Mouse (Mus musculus) heart, embryonic 10.5 days (tissue): ENCODE results near the gene Stim1. TPM values are rescaled to one million over a fixed set of nuclear protein-coding genes. Genes with fewer than 3 reads are reported as not detected.
A peak's percentile ranks its signal among the peaks of the same experiment; 100 is the strongest.

Source experiments
- DNase-seq: peaks from one replicate; pipeline ENCODE4 v3.0.0-alpha.2; 2017; ENCODE audit warnings: low spot score
- H3K27ac ChIP-seq: fragments of 300-500 bp; sonication (generic); 2 replicates; pipeline ENCODE4 v1.5.1; 2016; ENCODE audit warnings: mild to moderate bottlenecking
- H3K27me3 ChIP-seq: fragments of 300-500 bp; sonication (generic); 2 replicates; pipeline ENCODE4 v1.6.1; 2016; ENCODE audit warnings: mild to moderate bottlenecking; ENCODE audit not compliant: poor library complexity, insufficient read depth, severe bottlenecking
- H3K36me3 ChIP-seq: fragments of 300-500 bp; sonication (generic); 2 replicates; pipeline ENCODE4 v1.6.1; 2016; ENCODE audit warnings: mild to moderate bottlenecking, moderate library complexity
- H3K4me1 ChIP-seq: fragments of 300-500 bp; sonication (generic); 2 replicates; pipeline ENCODE4 v1.6.1; 2016; ENCODE audit warnings: mild to moderate bottlenecking
- H3K4me3 ChIP-seq: fragments of 300-500 bp; sonication (generic); 2 replicates; pipeline ENCODE4 v1.5.1; 2016; ENCODE audit warnings: mild to moderate bottlenecking, moderate library complexity
- H3K9me3 ChIP-seq: fragments of 300-500 bp; sonication (generic); 2 replicates; pipeline ENCODE4 v1.6.1; 2016; ENCODE audit warnings: mild to moderate bottlenecking, moderate library complexity
- WGBS: fragments of 180-500 bp; shearing (Covaris S2); methylation state at CpG from one replicate; pipeline ENCODE4 v1.1.7; 2016; 5-methylcytosine and 5-hydroxymethylcytosine counted together
- polyA plus RNA-seq: library from polyadenylated mRNA; unstranded; fragments of >200 nt; fragmentation: Nextera tagmentation; extraction: Ambion mirVana; gene quantifications from 2 replicates; pipeline ENCODE4 v1.2.1, GENCODE M21; 2016

Stim1 gene
- polyA plus RNA-seq, 1 experiment from 2014 or later = 16.6 TPM

DNA sequence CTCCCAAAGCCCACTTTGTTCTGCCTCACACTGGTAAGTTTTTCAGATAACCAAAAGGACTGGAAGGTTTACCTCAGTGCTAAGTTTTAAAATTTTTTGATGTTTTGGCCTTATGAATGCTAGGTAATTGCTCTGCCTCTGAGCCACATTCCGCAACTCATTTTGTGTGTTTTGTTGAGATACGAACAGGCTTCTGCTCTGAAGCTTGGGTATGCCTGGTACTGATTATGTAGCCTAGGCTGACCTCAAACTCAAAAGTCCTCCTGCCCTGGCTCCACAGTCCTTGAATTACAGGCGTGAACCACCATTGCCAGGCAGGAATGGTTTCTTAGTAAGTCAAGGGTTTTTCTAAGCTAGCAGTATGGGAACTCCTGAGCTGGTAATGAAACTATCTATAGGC is 90.5 kb downstream of the Stim1 start:
- WGBS = 87% methylated on average over 3 of the region's 3 CpGs

GRCm38 (mm10) chr7:102361297-102361696 is 93.7 kb downstream of the Stim1 start:
- Histone ChIP-seq H3K4me3 (no peak overlapping the region), H3K27me3 (no peaks in the 10 kb centered on the region), H3K27ac (no peak overlapping the region), H3K36me3 (no peaks in the 10 kb centered on the region), H3K4me1 (no peaks in the 10 kb centered on the region), H3K9me3 (no peaks in the 10 kb centered on the region)
- no peak for DNase-seq
- WGBS = 38% methylated on average over 2 of the region's 2 CpGs

More for the DNA sequence above, 90.5 kb downstream of the Stim1 start:
- Histone ChIP-seq H3K4me3 (no peak overlapping the region), H3K4me1 (no peaks in the 10 kb centered on the region), H3K9me3 (no peaks in the 10 kb centered on the region), H3K27me3 (no peaks in the 10 kb centered on the region), H3K36me3 (no peaks in the 10 kb centered on the region), H3K27ac (no peak overlapping the region)
- DNase-seq = no peak

DNA sequence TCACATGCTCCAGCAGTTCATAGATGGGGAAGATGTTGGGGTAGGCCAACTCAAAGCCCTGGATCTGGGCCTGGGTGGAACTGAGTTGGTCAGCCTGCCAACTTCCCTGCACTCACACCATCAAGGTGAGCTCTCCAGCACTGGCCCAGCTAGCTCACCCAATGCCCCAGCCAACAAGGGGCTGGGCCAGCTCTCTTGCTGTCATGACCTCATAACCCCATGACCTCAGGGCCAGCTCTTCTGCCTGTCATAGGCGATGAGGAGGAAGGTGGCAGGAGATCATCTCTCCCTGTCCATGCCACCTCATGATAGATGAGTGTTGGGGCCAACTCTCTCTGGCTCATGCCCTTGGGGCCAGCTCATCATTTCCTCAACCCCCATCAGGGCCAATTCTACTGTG is 96.2 kb downstream of the Stim1 start:
- 90% methylated on average over 1 of the region's 1 CpGs for WGBS
- H3K9me3 ChIP-seq = no peaks in the 10 kb centered on the region
- H3K27me3 ChIP-seq = no peaks in the 10 kb centered on the region
- no peak for DNase-seq
- no peak overlapping the region for H3K4me3 ChIP-seq
- H3K27ac ChIP-seq = no peak overlapping the region
- H3K4me1 ChIP-seq = no peaks in the 10 kb centered on the region
- H3K36me3 ChIP-seq = no peaks in the 10 kb centered on the region

GRCm38 (mm10) chr7:102369661-102370060 is 102.1 kb downstream of the Stim1 start:
- Histone ChIP-seq H3K27ac (no peak overlapping the region), H3K36me3 (no peaks in the 10 kb centered on the region), H3K4me1 (no peaks in the 10 kb centered on the region), H3K4me3 (no peak overlapping the region), H3K27me3 (no peaks in the 10 kb centered on the region), H3K9me3 (no peaks in the 10 kb centered on the region)
- WGBS = 17% methylated on average over 4 of the region's 4 CpGs
- peak; percentile 78 for DNase-seq

GRCm38 (mm10) chr7:102370526-102370925 is 102.9 kb downstream of the Stim1 start:
- H3K4me3 ChIP-seq = no peak overlapping the region
- WGBS = 80% methylated on average over 5 of the region's 5 CpGs
- H3K36me3 ChIP-seq = no peaks in the 10 kb centered on the region
- no peak overlapping the region for H3K27ac ChIP-seq
- no peaks in the 10 kb centered on the region for H3K27me3 ChIP-seq
- DNase-seq = no peak
- no peaks in the 10 kb centered on the region for H3K4me1 ChIP-seq
- H3K9me3 ChIP-seq = no peaks in the 10 kb centered on the region

DNA sequence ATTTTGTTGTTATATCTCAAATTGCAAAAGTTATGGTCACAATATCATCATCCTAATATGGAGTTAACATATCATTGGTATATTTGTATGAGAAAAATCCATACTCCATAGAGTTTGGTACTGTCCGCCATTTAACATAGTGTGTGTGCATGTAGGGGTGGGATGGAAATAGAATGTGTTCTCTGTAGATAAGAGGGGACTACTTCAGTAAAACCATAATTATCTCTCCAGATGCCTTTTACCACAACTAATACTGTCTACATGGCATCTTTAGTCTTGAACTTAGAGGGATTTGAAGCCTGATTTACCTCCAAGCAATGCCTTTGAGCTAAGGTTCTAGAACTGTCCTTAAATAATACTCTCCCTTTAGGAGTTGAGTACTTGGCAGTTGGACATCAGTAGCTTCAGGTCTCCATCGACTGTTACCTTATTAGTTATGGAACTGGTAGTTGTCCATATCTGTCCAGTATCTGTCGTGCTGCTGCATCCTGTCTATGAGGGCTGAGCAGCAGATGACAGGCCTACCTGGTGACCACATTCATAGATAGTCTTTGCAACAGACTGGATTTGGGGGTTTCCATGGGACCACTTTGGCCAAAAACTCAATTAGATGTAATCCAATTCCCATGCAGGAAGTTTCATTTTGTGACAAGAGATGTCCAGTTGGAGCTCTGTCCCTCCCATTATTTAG is 105.9 kb downstream of the Stim1 start:
- DNase-seq = no peak
- 88% methylated on average over 3 of the region's 3 CpGs for WGBS
- no peaks in the 10 kb centered on the region for H3K27me3 ChIP-seq
- H3K4me3 ChIP-seq = no peak overlapping the region
- H3K27ac ChIP-seq = no peak overlapping the region
- no peaks in the 10 kb centered on the region for H3K4me1 ChIP-seq
- no peaks in the 10 kb centered on the region for H3K36me3 ChIP-seq
- H3K9me3 ChIP-seq = no peaks in the 10 kb centered on the region

GRCm38 (mm10) chr7:102383221-102383620 is 115.6 kb downstream of the Stim1 start:
- Histone ChIP-seq H3K36me3 (no peaks in the 10 kb centered on the region), H3K4me3 (no peak overlapping the region), H3K4me1 (no peaks in the 10 kb centered on the region), H3K27ac (no peak overlapping the region), H3K27me3 (no peaks in the 10 kb centered on the region), H3K9me3 (no peaks in the 10 kb centered on the region)
- DNase-seq = no peak
- 86% methylated on average over 7 of the region's 7 CpGs for WGBS

- 70% methylated on average over 3 of the region's 3 CpGs for WGBS
- H3K9me3 ChIP-seq = no peaks in the 10 kb centered on the region
Measured at GRCm38 (mm10) chr7:102385973-102386372, 118.4 kb downstream of the Stim1 start.

GRCm38 (mm10) chr7:102389082-102389481 is 121.5 kb downstream of the Stim1 start:
- H3K27ac ChIP-seq = no peak overlapping the region
- no peak overlapping the region for H3K4me3 ChIP-seq
- no peaks in the 10 kb centered on the region for H3K36me3 ChIP-seq
- WGBS = 77% methylated on average over 5 of the region's 5 CpGs
- no peaks in the 10 kb centered on the region for H3K4me1 ChIP-seq
- no peaks in the 10 kb centered on the region for H3K27me3 ChIP-seq
- no peak for DNase-seq
- no peaks in the 10 kb centered on the region for H3K9me3 ChIP-seq

More at GRCm38 (mm10) chr7:102385973-102386372, 118.4 kb downstream of the Stim1 start:
- Histone ChIP-seq H3K27me3 (no peaks in the 10 kb centered on the region), H3K4me3 (no peak overlapping the region), H3K4me1 (no peaks in the 10 kb centered on the region), H3K36me3 (no peaks in the 10 kb centered on the region), H3K27ac (no peak overlapping the region)
- no peak for DNase-seq

- WGBS = 82% methylated on average over 2 of the region's 2 CpGs
Measured at GRCm38 (mm10) chr7:102393898-102394297, 126.3 kb downstream of the Stim1 start.

GRCm38 (mm10) chr7:102395894-102396293 is 128.3 kb downstream of the Stim1 start:
- H3K36me3 ChIP-seq = no peaks in the 10 kb centered on the region
- no peaks in the 10 kb centered on the region for H3K27me3 ChIP-seq
- no peak for DNase-seq
- H3K9me3 ChIP-seq = no peaks in the 10 kb centered on the region
- no peak overlapping the region for H3K4me3 ChIP-seq
- 77% methylated on average over 7 of the region's 7 CpGs for WGBS
- H3K4me1 ChIP-seq = no peaks in the 10 kb centered on the region
- no peak overlapping the region for H3K27ac ChIP-seq

More at GRCm38 (mm10) chr7:102393898-102394297, 126.3 kb downstream of the Stim1 start:
- H3K27me3 ChIP-seq = no peaks in the 10 kb centered on the region
- no peak for DNase-seq
- no peak overlapping the region for H3K4me3 ChIP-seq
- no peaks in the 10 kb centered on the region for H3K9me3 ChIP-seq
- H3K27ac ChIP-seq = no peak overlapping the region
- no peaks in the 10 kb centered on the region for H3K4me1 ChIP-seq
- H3K36me3 ChIP-seq = no peaks in the 10 kb centered on the region

DNA sequence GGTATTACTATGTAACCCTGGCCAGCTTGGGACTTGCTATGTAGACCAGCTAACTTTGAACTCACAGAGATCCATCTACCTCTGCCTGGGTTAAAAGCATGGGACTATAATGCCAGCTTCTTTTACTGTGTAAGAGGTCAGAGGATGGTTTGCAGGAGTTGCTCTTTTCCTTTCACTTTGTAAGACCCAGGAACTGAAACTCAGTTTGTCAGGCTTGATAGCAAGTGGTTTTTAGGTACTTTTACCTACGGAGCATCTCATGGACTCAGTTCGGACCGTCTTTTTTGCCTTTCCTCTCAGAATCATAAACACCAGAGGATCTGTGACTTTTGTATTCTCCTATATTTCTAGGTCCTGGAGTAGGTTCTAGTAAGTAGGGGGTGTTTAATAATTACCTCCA is 128.7 kb downstream of the Stim1 start:
- no peaks in the 10 kb centered on the region for H3K27me3 ChIP-seq
- DNase-seq = no peak
- H3K27ac ChIP-seq = no peak overlapping the region

DNA sequence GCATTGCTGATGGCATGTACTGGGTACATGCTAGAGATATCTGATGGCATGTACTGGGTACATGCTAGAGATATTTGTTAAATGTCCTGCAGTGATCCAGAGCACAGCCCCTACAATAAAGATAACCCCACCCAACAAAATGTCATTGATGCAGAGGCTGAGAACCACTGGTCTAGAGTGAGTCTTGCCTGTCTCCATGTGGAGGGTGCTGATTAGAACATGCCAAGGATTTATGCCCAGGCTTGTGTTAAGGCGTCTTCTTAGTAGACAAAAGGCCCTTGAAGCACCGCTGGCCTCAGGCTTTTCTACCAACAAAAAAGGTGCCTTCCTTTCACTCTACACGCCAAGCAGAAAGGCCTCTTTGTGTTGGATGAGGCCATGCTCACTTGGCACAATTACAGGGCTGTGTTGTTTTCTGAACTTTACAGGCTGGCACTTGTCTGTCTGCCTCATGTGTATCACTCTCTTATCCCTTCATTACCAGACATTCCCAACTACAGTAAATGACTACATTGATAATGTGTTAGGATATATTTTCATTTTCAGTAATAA is 131.7 kb downstream of the Stim1 start:
- Histone ChIP-seq H3K9me3 (no peaks in the 10 kb centered on the region), H3K4me1 (no peaks in the 10 kb centered on the region), H3K36me3 (no peaks in the 10 kb centered on the region), H3K27me3 (no peaks in the 10 kb centered on the region), H3K4me3 (no peak overlapping the region), H3K27ac (no peak overlapping the region)
- 79% methylated on average over 3 of the region's 3 CpGs for WGBS
- no peak for DNase-seq

More for the DNA sequence above, 128.7 kb downstream of the Stim1 start:
- H3K36me3 ChIP-seq = no peaks in the 10 kb centered on the region
- WGBS = 92% methylated on average over 3 of the region's 3 CpGs
- H3K9me3 ChIP-seq = no peaks in the 10 kb centered on the region
- H3K4me3 ChIP-seq = no peak overlapping the region
- H3K4me1 ChIP-seq = no peaks in the 10 kb centered on the region

DNA sequence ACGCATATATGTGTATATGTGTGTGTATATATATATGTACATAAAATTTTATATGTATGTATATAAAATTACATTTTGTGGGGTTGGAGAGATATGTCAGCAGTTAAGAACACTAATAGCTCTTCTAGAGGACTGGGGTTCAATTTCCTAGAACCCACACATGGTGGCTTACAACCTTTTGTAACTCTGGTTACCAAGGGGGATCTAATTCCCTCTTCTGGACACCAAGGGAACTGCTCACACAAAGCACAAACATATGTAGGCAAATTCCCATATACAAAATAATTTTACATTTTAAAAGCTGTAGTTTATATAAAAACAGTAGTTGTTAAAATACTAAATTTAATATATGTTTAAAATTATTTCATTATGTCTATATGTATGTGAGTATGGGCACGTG is 136.5 kb downstream of the Stim1 start:
- Histone ChIP-seq H3K4me3 (no peak overlapping the region), H3K36me3 (no peaks in the 10 kb centered on the region), H3K27me3 (no peaks in the 10 kb centered on the region), H3K9me3 (no peaks in the 10 kb centered on the region), H3K27ac (no peak overlapping the region), H3K4me1 (no peaks in the 10 kb centered on the region)
- WGBS = 75% methylated on average over 2 of the region's 2 CpGs
- no peak for DNase-seq
